Mouse (Mus musculus) cerebellum, adult 18-20 months (tissue): Measurements from ENCODE around the gene Kdm4b.

Experiments
- DNase-seq, 2 experiments: peaks; one replicate each; pipeline ENCODE4 v3.0.0; 2021

Gene Kdm4b

DNA sequence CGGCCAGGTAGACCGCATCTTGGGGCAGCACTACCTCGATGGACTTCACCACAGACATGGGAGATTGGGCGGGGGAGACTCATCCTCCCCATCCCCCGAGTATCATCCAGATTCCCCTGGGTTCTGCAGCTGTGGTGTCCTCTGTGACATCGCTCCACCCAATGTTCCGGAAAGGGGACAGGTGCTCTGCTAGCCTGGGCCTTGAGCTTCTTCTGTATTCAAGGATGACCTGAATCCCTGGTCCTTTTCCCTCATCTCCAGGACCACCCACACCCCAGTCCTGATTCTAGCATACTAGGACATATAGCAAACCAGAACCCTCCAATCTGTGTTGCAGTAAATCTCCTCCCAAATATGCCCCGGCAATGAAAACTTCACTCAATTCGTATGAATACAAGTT is 25.7 kb upstream of the Kdm4b start, which contains the start of gene Arrdc5:
Gene Arrdc5 (minus strand): TSS at position 101 of the 400 bp plus-strand sequence.
- DNase-seq = no peak

DNA sequence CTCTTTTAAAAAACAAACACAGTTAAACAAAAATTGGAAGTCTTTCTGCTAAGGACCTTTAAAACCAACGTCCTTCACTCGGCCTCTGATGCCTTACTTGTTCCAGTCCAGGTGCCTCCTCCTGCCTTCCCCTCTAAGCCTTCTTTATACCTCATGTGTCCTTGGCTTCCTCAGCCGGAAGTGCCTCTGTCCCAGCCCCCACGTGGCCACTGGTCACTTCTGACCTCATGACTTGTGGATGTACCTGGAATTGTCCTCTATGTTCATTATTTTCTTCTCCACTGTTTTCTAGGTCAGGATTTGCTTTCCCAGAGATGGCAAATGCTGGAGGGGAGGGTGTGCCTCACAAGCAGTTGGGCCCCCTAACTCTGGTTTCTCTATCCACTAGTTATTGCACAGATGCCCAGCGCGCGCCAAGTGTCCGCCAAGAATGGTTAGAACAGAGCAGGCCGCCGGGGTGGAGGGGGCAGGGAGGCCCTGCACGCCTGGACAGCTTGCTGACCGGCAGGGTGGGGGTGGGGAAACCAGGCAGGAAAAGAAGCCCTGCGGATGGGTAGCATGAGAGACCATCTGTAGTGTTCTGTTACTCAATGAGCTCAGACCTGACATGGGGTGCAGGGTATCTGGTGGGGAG is 23.4 kb upstream of the Kdm4b start:
- DNase-seq = no peak

DNA sequence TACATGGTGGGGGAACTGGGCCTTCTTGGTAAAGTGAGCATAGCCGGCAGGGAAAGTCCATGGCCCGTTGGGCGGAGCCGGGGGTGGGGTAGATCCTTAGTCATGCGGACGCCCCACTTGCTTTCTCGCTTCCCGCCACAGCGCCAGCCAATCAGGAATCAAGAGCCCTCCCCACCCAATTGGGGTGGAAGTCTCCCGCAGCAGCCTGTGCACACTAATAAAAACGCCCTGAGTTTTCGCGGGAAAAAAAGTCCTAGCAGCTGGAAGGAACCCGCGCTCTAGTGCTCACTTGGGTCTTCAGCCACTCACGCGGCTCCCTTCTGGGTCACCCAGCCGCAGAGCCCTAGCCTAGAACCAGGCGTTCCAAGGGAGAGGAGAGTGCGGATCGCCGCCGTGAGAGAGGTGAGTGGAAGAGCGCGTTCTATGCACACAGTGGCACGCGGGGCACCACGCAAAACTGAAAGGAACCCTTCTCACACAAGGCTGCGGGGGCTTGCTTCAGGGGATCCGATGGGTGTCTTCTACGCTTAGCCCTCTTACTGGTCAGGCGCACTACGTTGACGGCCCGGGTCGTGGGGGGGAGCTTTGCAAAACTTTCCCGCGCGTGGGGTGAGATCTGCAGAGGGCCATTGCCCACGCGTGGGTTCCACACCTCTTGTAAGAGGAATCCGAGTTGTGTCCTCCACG is 22.6 kb upstream of the Kdm4b start, which contains the start of gene Uhrf1:
Gene Uhrf1 (plus strand): TSS at position 162 of the 687 bp plus-strand sequence.
- no peak for DNase-seq

DNA sequence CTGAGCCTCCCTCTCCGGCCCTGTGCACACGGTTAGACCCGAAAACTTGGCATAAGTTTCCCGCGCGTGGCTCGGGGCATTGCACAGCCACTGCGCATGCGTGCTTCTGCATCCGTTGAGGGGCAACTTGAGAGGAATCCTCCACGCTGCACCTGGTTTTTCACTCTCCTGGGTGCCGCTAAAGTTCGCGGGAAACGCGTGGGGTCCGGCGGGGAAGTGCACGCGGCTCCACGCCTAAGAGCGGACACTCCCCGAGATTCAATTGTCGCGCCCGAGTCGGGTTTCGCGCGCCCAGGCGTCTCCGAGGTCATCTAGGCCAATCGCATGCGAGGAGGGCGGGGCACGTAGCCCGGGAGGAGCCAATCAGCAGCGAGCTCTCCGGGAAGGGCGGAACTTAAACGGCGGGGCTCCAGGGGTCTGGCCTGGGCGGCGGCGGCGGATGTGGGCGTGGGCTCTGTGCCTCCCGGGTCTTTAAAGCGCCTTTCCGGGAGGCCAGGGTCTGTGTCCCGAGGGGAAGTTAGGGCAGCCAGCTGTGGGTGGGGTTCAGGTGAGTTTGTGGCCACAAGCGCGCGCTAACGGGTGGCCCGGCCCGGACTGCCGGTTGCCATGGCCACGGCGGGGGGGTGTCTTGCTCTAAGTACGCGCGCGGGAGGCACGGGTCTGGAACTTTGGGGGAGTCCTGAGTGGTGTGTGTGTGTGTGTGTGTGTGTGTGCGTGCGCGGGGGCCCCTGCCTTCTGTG is 21.8 kb upstream of the Kdm4b start:
- DNase-seq = peak; percentile 93

DNA sequence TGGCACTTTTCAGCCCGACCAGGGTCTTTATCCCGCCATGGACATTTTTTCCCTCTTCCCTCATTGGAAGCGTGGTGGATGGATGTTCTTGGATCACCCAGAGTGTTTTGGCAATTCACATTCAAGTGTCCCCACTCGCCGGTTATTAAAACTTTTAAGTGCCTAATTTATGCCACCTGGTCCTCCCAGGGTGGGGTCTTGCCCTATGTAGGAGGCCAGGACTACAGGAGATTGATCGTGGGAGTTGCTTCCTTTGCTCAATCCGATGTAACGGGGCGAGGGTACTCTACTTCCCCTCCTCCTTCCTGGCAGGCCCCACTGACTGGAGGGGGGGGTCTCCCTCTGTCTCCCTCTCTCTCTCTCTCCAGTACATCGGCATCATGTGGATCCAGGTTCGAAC is 21.1 kb upstream of the Kdm4b start:
- no peak for DNase-seq

DNA sequence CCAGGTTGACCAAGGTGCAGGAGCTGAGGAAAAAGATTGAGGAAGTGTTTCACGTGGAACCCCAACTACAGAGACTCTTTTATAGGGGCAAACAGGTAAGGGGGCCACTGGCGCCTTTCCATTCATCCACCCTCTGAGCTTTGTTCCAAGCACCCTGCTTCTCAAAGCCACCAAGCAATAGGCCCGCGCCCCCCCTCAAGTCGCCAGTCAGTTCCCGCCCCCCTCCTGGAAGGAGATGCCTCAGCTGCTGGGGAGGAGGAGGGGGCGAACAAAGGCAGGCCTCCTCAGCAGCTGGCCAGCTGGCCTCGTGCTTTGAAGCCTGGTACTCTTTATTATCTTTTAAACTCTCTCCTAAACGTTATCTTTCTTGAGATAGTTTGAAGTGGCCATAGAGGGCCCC is 20.7 kb upstream of the Kdm4b start:
- DNase-seq = no peak

DNA sequence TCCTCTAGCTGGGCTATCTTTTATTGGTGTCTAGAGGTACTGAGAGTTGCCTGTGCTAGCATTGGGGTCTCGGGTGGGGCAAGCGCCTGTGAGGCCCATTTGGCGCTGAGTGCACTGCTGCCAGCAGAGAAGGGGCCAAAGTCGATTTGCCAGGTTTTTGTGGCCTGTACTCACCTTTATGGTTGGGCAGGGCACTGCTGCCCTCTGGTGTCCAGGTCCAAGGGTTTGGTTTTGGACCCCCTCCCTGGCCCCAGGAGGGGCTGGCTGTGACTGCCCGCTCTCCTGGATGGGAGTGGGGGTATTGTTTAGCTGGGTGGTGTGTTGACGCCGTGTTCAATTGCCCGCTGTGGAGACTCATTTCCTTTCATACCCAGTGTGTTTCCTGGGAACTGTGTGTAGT is 20.0 kb upstream of the Kdm4b start:
- no peak for DNase-seq

DNA sequence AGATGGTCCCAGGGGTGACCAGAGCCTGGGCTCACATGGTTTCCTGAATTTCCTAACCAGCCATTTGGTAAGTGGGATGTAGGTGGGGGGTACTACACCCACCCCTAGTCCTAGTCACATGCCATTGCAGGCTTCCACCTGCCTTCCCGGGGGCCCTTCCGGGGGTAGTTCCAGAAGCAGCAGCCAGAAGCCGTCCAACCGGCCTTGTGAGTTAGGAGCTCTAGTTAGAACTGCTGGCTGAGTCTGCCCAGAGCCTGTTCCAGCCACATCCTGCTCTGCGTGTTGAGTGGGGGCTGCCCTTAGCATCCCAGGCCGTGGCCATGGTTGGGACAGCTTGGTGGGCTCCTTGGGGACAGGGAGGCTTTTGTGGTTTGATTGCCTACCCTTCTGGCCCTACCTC is 17.8 kb upstream of the Kdm4b start:
- no peak for DNase-seq

DNA sequence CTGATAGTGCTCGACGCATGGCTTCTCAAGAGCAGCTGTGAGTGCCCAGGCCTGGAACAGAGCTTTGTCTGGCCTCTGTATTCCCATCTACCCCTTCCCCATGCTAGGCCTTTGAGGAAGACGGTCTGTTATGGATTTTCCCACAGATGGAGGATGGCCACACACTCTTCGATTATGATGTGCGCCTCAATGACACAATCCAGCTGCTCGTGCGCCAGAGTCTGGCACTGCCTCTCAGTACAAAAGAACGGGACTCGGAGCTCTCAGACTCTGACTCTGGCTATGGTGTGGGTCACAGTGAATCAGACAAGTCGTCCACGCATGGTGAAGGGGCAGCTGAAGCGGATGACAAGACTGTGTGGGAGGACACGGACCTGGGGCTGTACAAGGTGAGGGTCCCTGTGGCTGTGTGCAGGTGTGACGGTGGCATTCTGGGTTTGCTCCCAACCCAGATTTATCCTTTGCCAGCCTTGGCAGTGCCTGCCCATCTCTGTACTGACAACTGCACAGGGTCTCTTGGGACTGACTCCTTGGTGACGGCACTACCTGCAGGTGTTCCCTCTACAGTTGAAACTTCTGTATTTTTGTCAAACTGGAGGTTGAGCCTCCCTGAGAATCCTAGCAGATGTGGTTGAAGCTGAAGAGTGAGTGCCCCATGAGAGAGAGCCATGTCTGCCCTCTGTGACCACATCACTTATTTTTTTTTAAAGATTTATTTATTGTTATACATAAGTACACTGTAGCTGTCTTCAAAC is 16.5 kb upstream of the Kdm4b start:
- DNase-seq = no peak

DNA sequence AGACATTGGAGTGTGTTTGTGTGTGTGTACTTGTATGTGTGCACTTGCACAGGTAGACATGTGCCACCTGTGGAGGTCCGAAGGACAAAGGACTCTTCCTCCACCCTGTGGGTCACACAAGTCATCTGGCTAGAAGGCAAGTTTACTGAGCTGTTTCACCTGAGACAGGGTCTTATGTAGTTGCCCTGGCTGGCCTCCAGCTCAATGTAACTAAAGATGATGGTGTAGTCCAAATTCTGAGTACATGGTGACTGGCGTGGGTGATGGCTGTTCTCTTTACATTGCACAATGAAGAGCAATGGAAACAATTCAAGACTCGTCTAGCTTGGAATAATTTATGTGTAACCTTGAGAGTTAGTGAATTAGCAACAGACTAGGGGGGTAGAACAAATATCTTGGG is 1.4 kb upstream of the Kdm4b start:
- no peak for DNase-seq

DNA sequence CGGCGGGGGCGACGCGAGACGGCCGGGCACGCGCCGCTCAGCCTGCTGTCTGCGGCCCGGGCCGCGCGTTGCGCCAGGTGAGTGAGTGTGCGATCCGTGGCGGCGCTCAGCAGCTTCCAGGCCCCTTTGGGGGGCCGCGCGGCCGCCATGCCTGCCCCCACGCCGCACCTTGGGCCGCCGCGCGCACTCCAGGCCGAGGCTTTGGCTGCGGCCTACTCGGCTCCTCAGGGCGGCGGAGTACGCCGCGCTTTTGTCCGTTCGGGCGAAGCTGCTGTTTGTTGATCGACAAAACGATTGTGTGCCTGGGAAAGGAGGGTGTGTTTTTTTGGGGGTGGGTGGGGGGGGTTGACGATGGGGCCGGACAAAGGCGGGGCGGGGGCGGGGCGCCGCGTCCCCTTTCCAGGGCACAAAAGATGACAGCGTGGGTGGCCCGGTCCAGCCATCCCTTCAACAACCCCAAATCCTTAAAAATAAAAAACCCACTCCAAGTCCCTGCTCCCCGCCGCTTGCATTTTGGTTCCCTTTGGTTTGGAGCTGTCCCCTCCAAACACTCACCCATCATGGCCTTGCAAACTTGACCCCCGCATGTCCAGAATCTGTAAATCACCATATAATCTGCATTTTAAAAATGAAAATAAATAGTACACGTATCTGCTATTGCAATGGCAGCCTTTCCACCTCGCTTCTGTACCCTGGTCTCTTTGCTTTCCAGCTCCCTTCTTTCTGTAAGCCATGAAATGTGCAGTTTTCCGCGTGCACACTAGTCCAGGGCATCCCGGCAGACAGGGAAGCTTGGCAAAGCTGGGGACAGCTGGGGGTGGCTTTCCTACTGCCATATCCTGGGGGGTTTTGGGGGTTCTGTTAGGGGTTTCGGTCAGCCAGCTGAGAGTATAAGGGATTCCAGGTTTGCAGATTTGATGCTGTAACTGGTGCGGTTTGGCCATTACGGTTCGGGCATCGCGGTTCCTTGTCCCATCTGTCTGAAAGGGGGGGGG is 588 bp downstream of the Kdm4b start:
- DNase-seq = no peak

DNA sequence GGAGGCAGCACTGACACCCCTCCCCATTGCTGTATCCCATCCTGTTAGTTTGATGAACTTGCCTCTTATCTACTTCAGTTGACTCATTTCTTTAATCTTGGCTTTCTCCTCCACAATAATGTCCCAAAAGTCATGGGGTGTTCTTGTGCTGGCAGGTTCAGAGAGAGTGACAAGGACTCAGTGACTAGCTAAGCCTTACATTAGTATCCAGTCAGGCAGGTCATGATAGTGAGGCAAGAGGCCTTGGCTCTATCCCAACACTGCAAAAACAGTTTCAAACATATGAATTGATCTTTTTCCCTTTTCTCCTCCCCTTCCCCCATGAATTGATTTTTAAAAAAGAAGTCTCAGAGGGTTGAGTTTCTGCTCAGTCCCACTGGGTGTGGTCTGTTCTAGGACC is 3.4 kb downstream of the Kdm4b start:
- no peak for DNase-seq

DNA sequence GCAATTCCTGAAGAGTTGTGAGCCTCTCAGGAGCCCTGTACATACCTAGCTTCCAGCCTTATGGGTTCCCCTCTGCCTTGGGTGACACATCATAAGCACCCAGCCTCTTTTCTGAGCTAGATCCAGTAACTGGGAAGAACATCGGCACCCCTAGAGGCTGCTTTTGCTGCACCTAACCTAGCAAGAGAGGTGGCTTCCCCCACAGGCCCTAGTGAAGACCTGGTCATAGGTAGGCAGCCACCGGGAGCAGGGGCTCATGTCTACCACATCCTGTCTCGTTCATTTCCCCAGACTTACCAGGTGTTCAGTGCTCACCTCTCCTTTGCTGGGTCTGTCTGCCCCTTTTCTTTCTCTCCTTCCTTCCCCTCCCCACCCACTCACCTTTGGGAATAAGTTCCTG is 4.5 kb downstream of the Kdm4b start:
- no peak for DNase-seq

DNA sequence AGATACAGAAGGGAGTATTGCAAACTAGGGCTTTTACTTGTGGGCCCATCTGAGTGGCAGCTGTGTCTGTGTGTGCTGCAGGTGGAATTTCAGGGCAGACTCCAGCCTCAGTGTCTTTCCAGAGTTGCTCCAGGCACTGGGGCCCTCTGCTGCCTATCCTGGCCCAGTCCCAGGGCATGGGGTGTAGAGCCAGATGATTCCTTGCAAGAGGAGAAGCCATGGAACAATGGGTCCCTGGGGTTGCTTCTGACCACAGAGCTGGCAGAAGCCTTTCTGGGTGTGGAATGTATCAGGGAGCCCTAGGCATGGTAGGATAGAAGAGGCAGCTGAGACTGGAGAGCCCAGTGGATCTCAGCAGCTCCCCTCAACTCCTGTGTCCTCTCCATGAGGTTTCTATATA is 5.4 kb downstream of the Kdm4b start:
- DNase-seq = no peak

DNA sequence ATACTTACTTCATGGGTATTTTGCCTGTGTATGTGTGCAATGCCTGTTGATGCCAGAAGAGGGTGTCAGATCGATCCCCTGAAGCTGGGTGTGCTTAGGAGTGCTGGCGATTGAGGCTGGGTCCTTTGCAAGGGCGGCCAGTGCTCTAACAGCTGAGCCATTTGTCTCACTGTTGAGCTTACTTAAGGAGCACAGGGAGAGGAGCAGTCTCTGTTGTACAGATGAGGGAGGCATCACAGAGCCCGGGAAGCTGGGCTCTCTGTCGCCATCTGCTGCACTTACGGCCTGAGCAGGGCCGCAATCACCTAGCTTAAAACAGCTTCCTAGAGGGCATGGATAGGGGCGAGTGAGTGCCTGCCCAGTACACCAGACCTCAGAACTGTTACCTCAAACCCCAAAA is 7.1 kb downstream of the Kdm4b start:
- no peak for DNase-seq

DNA sequence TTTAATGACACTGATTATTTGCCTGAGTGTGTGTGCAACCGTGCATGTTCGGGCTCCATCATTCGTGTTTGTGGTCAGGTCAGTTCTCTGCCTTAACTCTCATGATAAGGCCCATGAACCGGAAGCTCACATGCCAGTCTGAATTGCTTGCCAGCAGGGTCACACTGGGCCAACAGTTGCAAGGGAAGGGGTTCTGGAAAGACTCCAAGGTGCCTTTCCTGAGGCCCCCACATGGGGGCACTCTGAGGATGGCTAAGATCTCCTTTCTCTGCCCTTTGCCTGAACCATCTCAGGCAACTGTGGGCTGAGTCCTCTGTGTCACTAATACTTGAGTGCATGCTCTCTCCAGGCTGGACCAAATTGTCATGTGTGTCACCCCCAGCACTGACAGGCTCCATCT is 11.3 kb downstream of the Kdm4b start:
- peak; percentile 67 to 74 for DNase-seq

DNA sequence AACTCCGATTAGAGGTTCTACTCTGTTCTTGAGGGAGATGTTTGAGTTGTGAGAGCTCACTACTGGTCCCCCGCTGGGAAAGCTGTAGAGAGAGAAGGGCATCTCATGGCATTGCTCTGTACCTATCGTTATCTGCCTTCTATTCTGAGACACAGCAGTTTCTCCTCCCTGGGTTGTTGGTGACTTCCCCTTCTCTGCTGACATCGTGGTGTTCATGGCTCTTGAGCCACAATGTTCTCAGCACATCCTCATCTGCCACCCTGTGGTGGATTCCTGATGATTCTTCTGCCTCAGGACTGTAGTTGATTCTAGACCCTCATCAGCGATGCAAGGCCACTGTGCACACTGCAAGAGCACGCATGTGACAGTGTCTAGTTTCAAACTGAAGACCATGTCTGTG is 11.9 kb downstream of the Kdm4b start:
- DNase-seq = peak in 1 of 2 experiments; percentile 10

DNA sequence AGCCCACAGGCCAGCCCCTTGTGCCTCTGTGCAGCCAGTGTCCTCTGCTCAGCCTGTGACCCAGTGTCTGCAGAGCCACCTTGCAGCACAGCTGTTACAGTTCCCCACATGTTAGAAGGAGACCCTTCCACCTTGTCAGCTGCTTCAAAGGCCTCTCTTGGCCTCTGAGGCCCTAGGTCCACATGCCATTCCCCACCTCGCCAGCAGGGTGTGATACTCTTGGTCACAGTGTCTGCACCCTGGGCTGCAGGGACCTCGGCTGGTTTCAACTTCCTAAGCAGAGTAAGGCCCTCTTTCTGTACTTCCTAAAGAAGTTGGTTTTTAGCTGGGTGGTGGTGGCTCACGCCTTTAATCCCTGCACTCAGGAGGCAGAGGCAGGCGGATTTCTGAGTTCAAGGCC is 13.0 kb downstream of the Kdm4b start:
- peak in 1 of 2 experiments; percentile 47 for DNase-seq

DNA sequence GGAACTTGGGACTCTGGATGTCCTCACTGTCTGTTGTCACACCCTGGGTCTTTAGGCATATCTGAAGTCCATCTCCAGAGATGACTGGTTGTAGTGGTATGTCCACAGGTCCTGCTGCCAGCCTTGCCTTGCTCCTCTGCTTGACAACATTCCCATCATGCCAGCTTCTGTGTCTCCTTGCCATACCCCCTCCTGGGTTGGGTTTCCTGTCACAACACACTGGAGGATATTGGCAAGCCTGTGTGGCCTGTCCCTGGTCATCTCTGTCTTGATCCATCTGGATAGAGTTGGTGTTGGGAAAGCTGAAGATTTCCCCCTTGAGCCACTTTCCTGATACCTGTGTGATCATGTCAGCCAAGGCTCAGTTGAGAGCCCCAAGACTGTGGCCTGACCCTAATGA is 14.9 kb downstream of the Kdm4b start:
- DNase-seq = peak; percentile 72 to 79

DNA sequence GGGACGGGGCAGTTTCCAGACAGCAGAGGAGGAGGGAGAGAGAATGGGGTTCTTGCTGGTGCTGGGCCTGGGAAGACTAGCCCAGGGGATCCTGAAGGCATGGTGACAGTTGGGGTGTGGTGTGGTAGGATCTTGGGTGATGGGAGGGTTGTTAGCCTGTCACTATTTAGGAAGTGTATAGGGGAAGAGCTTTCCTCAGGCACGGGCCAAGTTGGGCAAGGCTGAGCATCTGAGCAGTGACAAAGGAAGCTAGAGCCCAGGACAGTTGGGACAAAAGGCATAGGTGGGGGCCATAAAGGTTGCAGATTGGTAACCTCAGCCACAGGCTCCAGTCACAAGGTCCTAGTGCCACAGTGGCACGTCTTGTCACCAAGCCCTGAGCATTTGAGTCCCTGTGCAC is 17.6 kb downstream of the Kdm4b start:
- no peak for DNase-seq

DNA sequence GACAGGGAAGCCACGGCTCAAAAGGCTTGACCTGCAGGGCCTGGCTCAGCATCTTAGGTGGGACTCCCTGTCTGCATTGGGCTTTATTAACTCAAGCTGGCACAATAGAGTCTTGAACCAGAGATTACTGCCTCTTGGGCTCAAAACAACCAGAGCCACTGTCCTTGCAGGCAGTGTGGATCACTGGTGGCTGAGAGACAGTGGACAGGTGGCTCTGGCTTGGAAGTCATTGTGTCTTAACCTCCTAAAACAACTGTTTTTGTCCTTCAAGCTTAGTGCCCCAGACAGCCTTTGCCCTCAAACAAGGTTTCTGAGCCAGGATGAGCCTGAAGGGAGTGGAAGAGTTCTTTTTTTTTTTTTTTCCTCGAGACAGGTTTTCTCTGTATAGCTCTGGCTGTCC is 19.5 kb downstream of the Kdm4b start:
- no peak for DNase-seq

DNA sequence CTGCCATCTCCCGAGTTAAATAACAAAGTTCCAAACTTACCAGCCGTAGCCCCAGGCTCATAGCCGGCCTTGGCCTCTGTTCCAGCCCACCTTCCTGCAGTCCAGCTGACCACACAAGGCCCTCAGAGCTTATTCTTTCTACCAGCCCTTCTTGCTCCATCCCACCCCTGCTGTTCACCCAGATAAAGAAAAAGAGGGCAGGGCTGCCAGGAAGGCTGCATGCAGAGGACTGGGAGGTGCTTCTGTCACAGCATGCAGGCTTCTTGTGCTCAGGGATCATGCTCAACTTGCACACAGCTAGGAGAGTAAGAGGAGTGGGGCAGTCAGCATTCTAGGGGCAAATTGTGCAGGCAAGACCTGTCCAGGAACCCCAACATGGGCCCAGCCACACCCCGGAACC is 22.3 kb downstream of the Kdm4b start:
- no peak for DNase-seq
